Mouse (Mus musculus): ENCODE data around the gene Tmx1. TPM values are rescaled to one million over a fixed set of nuclear protein-coding genes. Genes with fewer than 3 reads are reported as not detected.

Tmx1 gene
- total and polyA plus RNA-seq, 2 experiments from 2014 or later, result 42.9 to 80.4 TPM

- H3K27ac ChIP-seq (ENCODE audit: low read depth), result peak overlapping the region; percentile 93
- ATAC-seq (ENCODE audit: insufficient read depth, low read depth), result peak; percentile 97
Measured at GRCm38 (mm10) chr12:70464016-70464415, 11.1 kb downstream of the Tmx1 start.

GRCm38 (mm10) chr12:70475336-70475735 is 22.4 kb downstream of the Tmx1 start:
- Histone ChIP-seq H3K27me3 (ENCODE audit: control insufficient read depth, insufficient read depth, low read length) (no peaks in the 10 kb centered on the region), H3K4me1 (ENCODE audit: control insufficient read depth, insufficient read depth) (no peaks in the 10 kb centered on the region), H3K4me2 (ENCODE audit: low read depth, low read length) (no peak overlapping the region), H3K9me3 (replicated peaks; ENCODE audit: control insufficient read depth, low read length) (no peaks in the 10 kb centered on the region), H3K4me3 (ENCODE audit: low read depth, low read length) (no peak overlapping the region), H3K36me3 (replicated peaks; ENCODE audit: control insufficient read depth, insufficient read depth, low read length) (no peaks in the 10 kb centered on the region), H3K9ac (replicated peaks; ENCODE audit: low read depth, low read length) (no peak overlapping the region), H3K27ac (ENCODE audit: low read depth) (no peak overlapping the region)
- 56% methylated on average over 3 of the region's 3 CpGs for whole genome bisulfite sequencing
- no peak for DNase-seq (ENCODE audit: low spot score)
- no peak for TF ChIP-seq CTCF (IDR thresholded peaks at IDR 0.05; ENCODE audit: low read depth)
- TF ChIP-seq EP300 (IDR thresholded peaks at IDR 0.05; ENCODE audit: low read depth), result no peak
- ATAC-seq (ENCODE audit: insufficient read depth, low read depth), result no peak

More at GRCm38 (mm10) chr12:70464016-70464415, 11.1 kb downstream of the Tmx1 start:
- Histone ChIP-seq H3K9ac (replicated peaks; ENCODE audit: low read depth, low read length) (no peak overlapping the region), H3K9me3 (replicated peaks; ENCODE audit: control insufficient read depth, low read length) (no peaks in the 10 kb centered on the region), H3K27me3 (ENCODE audit: control insufficient read depth, insufficient read depth, low read length) (no peaks in the 10 kb centered on the region), H3K4me2 (ENCODE audit: low read depth, low read length) (no peak overlapping the region), H3K4me3 (ENCODE audit: low read depth, low read length) (no peak overlapping the region), H3K4me1 (ENCODE audit: control insufficient read depth, insufficient read depth) (peaks cover 5% of the 10 kb centered on the region), H3K36me3 (replicated peaks; ENCODE audit: control insufficient read depth, insufficient read depth, low read length) (peaks cover 48% of the 10 kb centered on the region)
- WGBS, result 20% methylated on average over 4 of the region's 4 CpGs
- TF ChIP-seq CTCF (IDR thresholded peaks at IDR 0.05; ENCODE audit: low read depth) (no peak), EP300 (IDR thresholded peaks at IDR 0.05; ENCODE audit: low read depth) (peak; percentile 86; the same call in 1 of the 2 replicates)
- peak; percentile 74 for DNase-seq (ENCODE audit: low spot score)

GRCm38 (mm10) chr12:70476884-70477576 is 24.1 kb downstream of the Tmx1 start:
- no peak overlapping the region for H3K4me3 ChIP-seq (ENCODE audit: low read depth, low read length)
- DNase-seq (ENCODE audit: low spot score), result no peak
- no peaks in the 10 kb centered on the region for H3K9me3 ChIP-seq (replicated peaks; ENCODE audit: control insufficient read depth, low read length)
- H3K4me1 ChIP-seq (ENCODE audit: control insufficient read depth, insufficient read depth), result no peaks in the 10 kb centered on the region
- H3K4me2 ChIP-seq (ENCODE audit: low read depth, low read length), result no peak overlapping the region
- WGBS, result 69% methylated on average over 16 of the region's 16 CpGs
- no peaks in the 10 kb centered on the region for H3K27me3 ChIP-seq (ENCODE audit: control insufficient read depth, insufficient read depth, low read length)
- no peaks in the 10 kb centered on the region for H3K36me3 ChIP-seq (replicated peaks; ENCODE audit: control insufficient read depth, insufficient read depth, low read length)
- no peak overlapping the region for H3K9ac ChIP-seq (replicated peaks; ENCODE audit: low read depth, low read length)
- TF ChIP-seq EP300 (IDR thresholded peaks at IDR 0.05; ENCODE audit: low read depth), result no peak
- no peak for TF ChIP-seq CTCF (IDR thresholded peaks at IDR 0.05; ENCODE audit: low read depth)
- no peak overlapping the region for H3K27ac ChIP-seq (ENCODE audit: low read depth)
- no peak for ATAC-seq (ENCODE audit: insufficient read depth, low read depth)

- H3K36me3 ChIP-seq (replicated peaks; ENCODE audit: control insufficient read depth, insufficient read depth, low read length), result no peaks in the 10 kb centered on the region
- TF ChIP-seq EP300 (IDR thresholded peaks at IDR 0.05; ENCODE audit: low read depth) (no peak), CTCF (IDR thresholded peaks at IDR 0.05; ENCODE audit: low read depth) (peak; percentile 21)
- H3K4me2 ChIP-seq (ENCODE audit: low read depth, low read length), result no peak overlapping the region
- no peaks in the 10 kb centered on the region for H3K27me3 ChIP-seq (ENCODE audit: control insufficient read depth, insufficient read depth, low read length)
- H3K27ac ChIP-seq (ENCODE audit: low read depth), result no peak overlapping the region
- DNase-seq (ENCODE audit: low spot score) (peak; percentile 17), ATAC-seq (ENCODE audit: insufficient read depth, low read depth) (no peak)
- no peak overlapping the region for H3K9ac ChIP-seq (replicated peaks; ENCODE audit: low read depth, low read length)
- no peaks in the 10 kb centered on the region for H3K9me3 ChIP-seq (replicated peaks; ENCODE audit: control insufficient read depth, low read length)
- WGBS, result 77% methylated on average over 16 of the region's 16 CpGs
- no peak overlapping the region for H3K4me3 ChIP-seq (ENCODE audit: low read depth, low read length)
- no peaks in the 10 kb centered on the region for H3K4me1 ChIP-seq (ENCODE audit: control insufficient read depth, insufficient read depth)
Measured at GRCm38 (mm10) chr12:70477593-70478287, 24.8 kb downstream of the Tmx1 start.

- Histone ChIP-seq H3K4me1 (ENCODE audit: control insufficient read depth, insufficient read depth) (no peaks in the 10 kb centered on the region), H3K27ac (ENCODE audit: low read depth) (no peak overlapping the region), H3K9ac (replicated peaks; ENCODE audit: low read depth, low read length) (no peak overlapping the region), H3K4me3 (ENCODE audit: low read depth, low read length) (no peak overlapping the region), H3K27me3 (ENCODE audit: control insufficient read depth, insufficient read depth, low read length) (no peaks in the 10 kb centered on the region), H3K4me2 (ENCODE audit: low read depth, low read length) (no peak overlapping the region), H3K9me3 (replicated peaks; ENCODE audit: control insufficient read depth, low read length) (no peaks in the 10 kb centered on the region), H3K36me3 (replicated peaks; ENCODE audit: control insufficient read depth, insufficient read depth, low read length) (no peaks in the 10 kb centered on the region)
- DNase-seq (ENCODE audit: low spot score) (no peak), ATAC-seq (ENCODE audit: insufficient read depth, low read depth) (no peak)
- TF ChIP-seq EP300 (IDR thresholded peaks at IDR 0.05; ENCODE audit: low read depth) (no peak), CTCF (IDR thresholded peaks at IDR 0.05; ENCODE audit: low read depth) (no peak)
- 78% methylated on average over 7 of the region's 7 CpGs for WGBS
Measured at GRCm38 (mm10) chr12:70485956-70486355, 33.1 kb downstream of the Tmx1 start.
